Mouse (Mus musculus): Measurements from ENCODE around the gene Eif2b3. TPM values are rescaled to one million over a fixed set of nuclear protein-coding genes. Genes with fewer than 3 reads are reported as not detected.

The Eif2b3 gene
- total RNA-seq, 2 experiments from 2014 or later: 19.7 to 20.6 TPM

DNA sequence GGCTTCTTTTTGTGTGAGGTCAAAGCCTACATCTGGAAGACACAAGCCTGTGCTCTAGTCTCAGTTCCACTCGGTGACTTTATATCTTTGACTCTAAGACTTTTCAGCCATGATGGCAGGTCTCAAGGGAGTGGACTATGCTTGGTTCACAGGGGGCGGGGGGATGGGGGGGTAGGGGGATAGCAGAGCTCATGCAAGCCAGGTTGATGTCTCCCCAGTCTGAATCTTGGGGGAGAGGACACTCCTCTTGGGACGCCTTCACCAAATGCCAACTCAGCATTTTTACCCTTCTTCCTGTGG is 105.0 kb downstream of the Eif2b3 start:
- TF ChIP-seq CTCF (conservative IDR thresholded peaks at IDR 0.05): no peak
- no peak overlapping the region for H3K4me3 ChIP-seq
- H3K27ac ChIP-seq: peak overlapping the region; percentile 97; the same call in 1 of the 2 replicates
- DNase-seq (ENCODE audit: low spot score in 2 of 2): no peak

DNA sequence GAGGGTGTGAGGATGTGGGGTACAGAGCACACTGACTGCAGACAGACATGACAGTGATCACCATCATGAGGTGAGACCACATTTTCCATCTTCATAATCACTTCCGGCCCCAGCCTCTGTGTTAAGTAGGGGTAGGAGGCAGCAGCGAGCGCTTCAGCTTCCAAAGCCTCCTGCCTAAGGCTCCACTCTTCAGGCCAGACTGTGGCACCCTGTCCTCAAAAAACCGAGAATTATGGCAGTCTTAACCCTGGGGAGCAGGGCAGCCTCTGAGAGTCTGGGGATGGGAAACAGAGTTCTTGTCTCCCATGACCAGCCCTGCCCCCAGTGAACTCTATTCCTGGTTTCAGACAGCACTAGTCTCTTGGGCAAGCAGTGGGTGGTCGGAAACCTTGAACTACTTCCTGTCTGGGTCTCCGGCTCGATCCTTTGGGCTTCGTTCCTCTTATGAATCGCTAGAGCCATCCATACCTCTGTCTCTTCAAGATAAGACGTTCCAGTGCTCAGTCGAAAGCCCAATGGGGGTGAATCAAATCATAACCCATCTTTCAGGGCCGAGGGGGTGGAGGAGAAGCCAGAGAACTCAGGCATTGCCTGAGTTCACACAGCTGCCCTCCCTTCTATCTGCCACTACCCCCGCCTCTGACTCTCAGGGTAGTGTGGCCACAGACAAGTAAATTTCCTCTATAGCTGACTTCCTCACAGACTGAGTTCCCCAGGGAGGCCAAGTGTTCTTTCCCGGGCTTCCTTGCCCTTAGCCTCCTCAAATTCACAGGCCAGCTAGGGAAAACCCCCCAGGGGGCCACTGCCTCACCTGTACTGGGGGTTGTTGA is 105.5 kb downstream of the Eif2b3 start:
- peak overlapping the region; percentile 97 for H3K27ac ChIP-seq
- TF ChIP-seq CTCF (conservative IDR thresholded peaks at IDR 0.05): no peak
- DNase-seq (ENCODE audit: low spot score in 2 of 2): no peak
- no peak overlapping the region for H3K4me3 ChIP-seq

DNA sequence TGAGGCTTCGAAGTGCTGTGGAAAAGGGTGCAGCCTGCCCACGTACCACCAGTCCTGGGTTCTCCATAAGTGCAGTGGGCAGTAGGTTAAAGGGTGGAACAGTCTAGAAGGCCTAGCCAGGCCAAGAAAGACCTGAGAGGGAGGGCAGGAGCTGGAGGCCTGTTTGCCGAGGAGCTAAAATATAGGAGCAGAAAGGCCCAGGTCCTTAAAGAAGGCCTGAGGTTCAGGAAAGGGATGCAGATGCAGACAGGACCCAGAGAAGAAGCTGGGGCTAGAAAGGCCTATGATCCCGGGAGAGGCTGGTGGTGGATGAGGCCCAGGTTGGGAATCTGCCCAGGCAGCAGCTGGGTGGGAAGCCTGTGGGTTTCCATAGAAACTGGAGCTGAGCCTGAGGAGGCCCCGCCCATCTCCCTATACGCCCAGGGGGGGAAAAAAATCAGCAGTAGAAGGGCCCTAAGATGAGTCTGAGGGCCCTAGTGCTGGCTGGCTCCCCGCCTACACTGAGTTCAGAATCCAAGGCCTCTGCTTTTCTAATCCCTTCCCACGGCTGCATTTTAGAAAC is 106.2 kb downstream of the Eif2b3 start, which contains the start of gene Btbd19:
Gene Btbd19, minus strand, starts transcription at position 378 of the 562 bp plus-strand sequence.
- Histone ChIP-seq H3K27ac (peak within 1 kb of the TSS; percentile 97), H3K4me3 (no peak within 1 kb of the TSS; the same call in 1 of the 2 replicates)
- no peak for TF ChIP-seq CTCF (conservative IDR thresholded peaks at IDR 0.05)
- peak; percentile 79 to 85 for DNase-seq (ENCODE audit: low spot score in 2 of 2)

DNA sequence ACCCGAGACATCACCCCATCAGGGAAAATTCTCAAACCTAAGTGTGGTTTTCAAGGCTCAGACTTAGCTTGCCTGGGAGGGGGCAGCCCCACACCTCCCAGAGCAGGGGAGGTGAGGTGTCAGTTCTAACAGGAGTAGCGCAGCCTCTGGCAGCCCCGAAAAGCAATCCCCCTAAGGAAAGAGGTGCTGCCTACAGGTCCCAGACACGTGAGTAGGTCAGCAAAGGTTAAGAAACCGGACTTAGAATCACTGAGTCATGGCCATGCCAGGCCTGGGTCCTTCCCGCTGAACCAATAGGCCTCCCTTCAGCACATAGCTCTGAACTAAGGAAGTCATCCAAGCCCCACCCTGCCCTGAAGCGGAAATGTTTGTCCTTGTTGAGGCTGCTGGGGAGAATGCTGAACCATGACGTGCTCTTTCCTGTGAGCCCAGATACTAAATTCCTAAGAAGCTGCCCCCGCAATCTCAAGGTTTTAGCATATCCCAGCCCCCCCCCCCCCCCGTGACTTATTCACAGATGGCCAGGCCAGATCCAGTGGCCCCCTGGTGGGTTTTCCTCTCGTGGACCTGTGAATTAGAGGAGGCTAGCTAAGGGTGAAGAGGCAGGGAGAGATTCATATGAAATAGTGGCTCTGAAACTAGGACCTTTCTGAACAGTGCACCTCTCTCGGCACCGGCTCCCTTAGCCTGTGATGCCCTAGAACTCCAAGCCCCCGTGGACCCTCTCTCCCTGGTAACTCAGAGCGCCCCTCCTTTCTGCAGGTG is 106.9 kb downstream of the Eif2b3 start:
- Histone ChIP-seq H3K27ac (peak overlapping the region; percentile 97), H3K4me3 (no peak overlapping the region)
- no peak for DNase-seq (ENCODE audit: low spot score in 2 of 2)
- TF ChIP-seq CTCF (conservative IDR thresholded peaks at IDR 0.05): no peak

DNA sequence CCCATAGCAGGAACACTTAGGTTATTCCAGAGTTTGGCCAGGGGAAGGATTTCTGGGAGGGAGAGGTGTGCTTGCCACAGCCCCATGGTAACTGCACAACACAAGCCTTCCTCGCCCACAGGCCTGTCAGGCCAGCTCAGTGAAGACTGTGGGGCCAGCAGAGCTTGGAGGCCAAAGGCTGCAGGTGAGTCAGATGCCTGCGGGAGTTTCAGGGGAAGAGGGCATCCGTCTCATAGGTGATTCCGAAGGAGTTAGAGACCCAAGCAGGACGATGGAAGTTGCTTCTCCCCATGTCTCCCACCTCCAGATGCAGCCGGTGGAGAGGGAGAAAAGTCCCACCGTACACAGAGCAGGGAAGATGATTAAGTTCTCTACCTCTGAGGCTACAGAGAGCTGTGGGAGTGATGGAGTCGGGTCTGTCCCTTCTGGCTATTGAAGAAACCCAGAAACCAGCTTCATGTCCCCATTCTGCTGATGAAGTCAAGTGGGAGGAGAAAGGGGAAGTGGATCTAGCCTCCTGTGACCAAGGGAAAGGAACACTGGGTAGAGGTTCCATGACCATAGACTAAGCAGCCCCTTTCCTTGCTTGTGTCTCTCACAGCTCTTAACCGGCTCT is 107.6 kb downstream of the Eif2b3 start, which contains the start of gene Tctex1d4:
Gene Tctex1d4, plus strand, starts transcription at position 120 of the 616 bp plus-strand sequence.
- no peak for TF ChIP-seq CTCF (conservative IDR thresholded peaks at IDR 0.05)
- no peak for DNase-seq (ENCODE audit: low spot score in 2 of 2)
- Histone ChIP-seq H3K4me3 (no peak within 1 kb of the TSS), H3K27ac (peak within 1 kb of the TSS; percentile 97)

DNA sequence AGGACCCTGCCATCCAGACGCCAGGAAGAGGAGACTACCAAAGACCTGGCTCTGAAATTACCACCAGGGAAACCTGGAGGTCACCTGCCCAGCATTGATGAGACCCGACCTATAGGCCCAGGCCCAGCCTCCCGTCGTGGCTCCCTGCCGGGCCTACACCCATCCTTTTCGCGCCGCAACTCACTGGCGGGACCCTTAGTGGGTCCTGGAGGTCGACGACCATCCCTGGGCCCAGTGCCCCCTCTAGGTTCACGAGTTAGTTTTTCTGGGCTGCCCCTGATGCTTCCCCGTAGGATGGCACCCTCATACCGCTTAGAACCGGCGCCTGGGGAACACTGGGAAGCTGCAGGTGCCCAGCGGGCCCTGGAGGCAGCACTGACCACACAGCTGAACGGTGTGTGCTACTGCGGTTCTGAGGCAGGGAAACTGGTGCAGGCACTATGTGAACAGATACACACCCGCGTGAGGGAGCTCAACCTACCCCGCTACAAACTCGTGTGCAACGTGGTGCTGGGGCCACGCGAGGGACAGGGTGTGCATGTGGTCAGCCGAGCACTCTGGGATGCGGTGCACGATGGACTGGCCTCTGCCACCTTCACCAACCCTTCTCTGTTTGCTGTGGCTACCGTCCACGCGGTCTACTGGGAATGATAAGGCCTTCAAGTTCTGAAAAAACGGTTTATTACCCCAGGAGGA is 108.9 kb downstream of the Eif2b3 start:
- no peak overlapping the region for H3K4me3 ChIP-seq
- no peak for DNase-seq (ENCODE audit: low spot score in 2 of 2)
- TF ChIP-seq CTCF (conservative IDR thresholded peaks at IDR 0.05): no peak
- no peak overlapping the region for H3K27ac ChIP-seq

DNA sequence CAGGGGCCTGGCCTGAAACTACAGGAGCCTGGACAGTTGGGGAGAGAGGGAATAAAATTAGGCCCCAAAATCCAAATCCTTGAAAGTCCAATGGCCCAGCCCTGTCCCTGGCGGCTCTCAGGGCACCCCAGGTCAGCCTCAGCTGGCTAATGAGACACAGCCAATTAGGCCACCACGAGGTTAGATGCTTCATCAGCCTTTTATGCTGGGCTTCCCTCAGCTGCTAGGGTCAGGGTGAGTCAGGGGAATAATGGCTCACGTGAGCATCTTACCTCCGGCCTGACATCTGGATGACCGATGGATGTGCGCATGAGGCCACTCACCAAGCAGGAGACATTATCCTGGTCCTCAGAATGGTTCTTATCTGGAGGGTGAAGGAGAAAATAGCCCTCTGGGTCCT is 111.6 kb downstream of the Eif2b3 start:
- no peak for TF ChIP-seq CTCF (conservative IDR thresholded peaks at IDR 0.05)
- Histone ChIP-seq H3K4me3 (no peak overlapping the region), H3K27ac (no peak overlapping the region)

DNA sequence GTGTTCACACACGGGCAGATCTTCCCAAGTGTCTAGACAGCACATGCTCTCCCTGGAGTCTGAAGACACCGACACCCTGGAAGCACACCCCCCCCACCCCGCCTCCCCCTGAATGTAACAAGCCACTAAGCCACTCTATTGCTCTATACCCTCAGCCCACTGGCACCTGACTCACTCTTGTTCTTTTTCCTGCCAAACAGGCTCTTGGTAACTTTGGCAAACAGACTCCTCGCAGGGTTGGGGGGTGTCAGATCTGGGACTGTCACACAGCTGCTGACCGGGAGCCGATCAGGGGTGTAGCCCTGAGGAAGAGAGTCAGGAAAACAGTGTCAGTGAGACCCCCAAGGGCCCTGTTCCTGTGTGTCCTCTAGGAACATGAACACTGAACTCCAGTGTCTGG is 112.0 kb downstream of the Eif2b3 start:
- no peak for TF ChIP-seq CTCF (conservative IDR thresholded peaks at IDR 0.05)
- no peak for DNase-seq (ENCODE audit: low spot score in 2 of 2)
- Histone ChIP-seq H3K27ac (peak overlapping the region; percentile 37; the same call in 1 of the 2 replicates), H3K4me3 (no peak overlapping the region)

More for the DNA sequence above, 111.6 kb downstream of the Eif2b3 start:
- no peak for DNase-seq (ENCODE audit: low spot score in 2 of 2)

DNA sequence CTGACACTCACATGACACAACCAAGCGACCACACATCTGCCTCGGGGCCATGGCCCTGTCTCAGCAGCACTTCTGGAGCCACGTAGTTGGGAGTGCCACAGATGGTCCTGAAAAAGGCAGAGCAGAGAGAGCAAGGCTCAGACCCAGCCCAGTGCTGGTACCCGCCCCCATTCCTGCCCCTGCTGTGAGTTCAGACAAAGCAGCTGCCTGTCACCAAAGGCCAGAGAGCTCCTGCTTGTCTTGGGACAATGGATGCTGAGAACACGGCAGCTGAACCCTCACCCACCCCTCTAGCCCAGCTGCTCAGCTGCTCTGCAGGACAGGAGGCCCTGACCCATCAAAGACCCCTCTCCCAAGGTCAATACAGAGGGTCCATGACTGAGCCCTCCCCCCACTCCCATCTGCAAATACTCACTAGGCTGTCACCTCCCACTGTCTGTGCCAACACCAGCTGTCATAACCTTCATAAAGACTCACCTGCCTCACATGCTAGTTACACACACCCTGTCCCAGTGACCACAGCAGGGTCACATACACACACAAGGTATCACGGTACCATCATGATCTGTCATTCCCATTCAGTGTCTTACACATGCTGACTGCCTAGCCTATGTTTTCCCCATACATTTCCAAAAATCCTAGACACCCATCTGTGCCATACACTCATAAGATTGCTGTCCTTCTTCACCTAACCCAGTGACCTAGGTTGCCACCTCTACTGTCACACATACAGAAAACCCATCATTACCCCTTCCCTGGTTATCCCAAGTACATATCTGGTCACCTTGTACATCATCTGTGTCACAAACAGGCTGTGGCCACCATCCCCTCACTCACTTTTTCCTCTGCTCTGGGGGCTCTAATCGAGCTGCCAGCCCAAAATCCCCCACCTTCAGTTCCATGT is 112.9 kb downstream of the Eif2b3 start:
- no peak for DNase-seq (ENCODE audit: low spot score in 2 of 2)
- no peak for TF ChIP-seq CTCF (conservative IDR thresholded peaks at IDR 0.05)
- Histone ChIP-seq H3K27ac (peak overlapping the region; percentile 6; the same call in 1 of the 2 replicates), H3K4me3 (peak overlapping the region; percentile 89)

DNA sequence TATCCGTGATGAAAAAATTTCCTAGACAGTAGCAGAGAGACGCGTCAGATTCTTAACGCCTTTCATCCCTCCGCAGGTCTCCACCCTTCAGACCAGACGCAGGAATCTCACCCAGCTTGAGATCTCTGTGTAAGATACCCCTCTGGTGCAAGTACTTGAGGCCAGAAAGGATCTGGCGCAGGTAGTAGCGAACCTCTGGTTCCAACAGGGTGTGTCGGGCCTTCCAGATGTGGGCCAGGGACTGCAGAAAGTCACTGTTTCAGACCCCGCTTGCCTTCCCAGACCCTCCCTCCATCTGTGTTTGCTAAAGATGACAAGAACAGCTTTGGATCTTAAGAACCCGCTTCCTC is 113.6 kb downstream of the Eif2b3 start:
- peak overlapping the region; percentile 6; the same call in 1 of the 2 replicates for H3K27ac ChIP-seq
- no peak for DNase-seq (ENCODE audit: low spot score in 2 of 2)
- H3K4me3 ChIP-seq: peak overlapping the region; percentile 89
- no peak for TF ChIP-seq CTCF (conservative IDR thresholded peaks at IDR 0.05)

DNA sequence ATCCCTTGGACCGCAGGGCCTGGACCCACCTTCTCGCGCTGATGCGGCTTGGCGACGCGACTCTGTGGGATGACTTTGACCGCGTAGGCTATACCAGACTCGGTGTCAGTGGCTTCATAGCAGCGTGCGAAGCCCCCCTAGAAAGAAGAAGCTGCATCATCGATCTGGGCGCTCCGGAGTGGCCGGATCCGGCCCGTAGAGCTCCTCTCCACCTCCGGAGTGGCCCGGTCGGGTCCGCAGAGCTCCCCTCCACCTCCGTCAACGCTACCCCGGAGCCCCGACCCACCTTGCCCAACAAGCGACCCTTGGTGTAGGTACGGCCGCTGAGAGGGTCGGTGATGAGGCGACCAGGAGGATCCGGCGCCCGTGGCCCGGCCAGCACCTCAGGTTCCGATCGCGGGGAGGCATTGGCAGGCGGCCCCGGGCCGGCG is 114.2 kb downstream of the Eif2b3 start:
- TF ChIP-seq CTCF (conservative IDR thresholded peaks at IDR 0.05): no peak
- peak overlapping the region; percentile 86 for H3K27ac ChIP-seq
- no peak for DNase-seq (ENCODE audit: low spot score in 2 of 2)

More for the DNA sequence above, 114.2 kb downstream of the Eif2b3 start:
- peak overlapping the region; percentile 89 for H3K4me3 ChIP-seq
